8 mouse cellular contexts compared by ENCODE assay signal in the genomic region with DNA sequence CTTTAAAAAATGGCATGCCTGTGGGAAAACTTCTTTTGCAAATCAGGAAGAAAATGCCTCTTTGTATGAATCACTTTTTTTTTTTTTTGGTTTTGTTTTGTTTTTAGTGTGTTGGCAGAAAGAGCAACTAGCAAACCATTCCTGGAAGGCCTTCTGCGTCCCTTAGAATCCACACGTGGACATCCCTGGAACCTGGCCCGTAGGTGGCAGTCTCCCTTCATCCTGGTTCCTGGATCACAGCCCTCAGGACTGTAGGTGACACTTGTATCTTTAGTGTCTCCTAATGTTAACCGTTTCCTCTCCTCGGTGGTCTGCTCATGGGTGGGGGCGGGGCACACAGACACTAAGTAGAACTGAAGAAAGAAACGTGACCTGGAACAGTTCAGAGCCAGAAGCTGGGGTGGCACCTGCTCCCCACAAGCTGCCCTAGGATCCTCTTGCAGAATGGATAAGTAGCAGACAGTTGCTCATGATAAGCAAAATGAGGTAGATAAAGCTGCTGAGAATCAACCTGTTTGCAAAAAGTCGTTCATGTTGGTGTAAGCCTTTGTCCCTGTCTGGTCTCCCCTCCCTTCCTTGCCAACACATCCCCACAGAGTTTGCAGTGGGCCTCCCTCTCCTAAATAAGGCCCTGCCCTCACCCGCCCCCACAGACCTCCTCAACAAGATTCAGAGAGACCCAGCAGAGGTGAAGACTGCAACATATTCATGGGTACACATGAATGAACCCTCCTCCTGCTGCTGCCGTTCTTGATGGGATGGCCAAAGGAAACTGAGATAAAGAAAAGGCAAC. TPM values are rescaled to one million over a fixed set of nuclear protein-coding genes. Genes with fewer than 3 reads are reported as not detected.
A peak's percentile ranks its signal among the peaks of the same experiment; 100 is the strongest.
DNase-seq lines count a peak whose midpoint lies in the region; ATAC-seq and TF ChIP-seq lines count a peak whose summit lies in the region.

No protein-coding gene starts in this region.

- TF ChIP-seq POLR2A in embryonic fibroblast, embryonic 13.5 days (IDR thresholded peaks at IDR 0.05; ENCODE audit: low read depth, low read length), result no peak

- no peaks in the 10 kb centered on the region for H3K27me3 ChIP-seq in hindbrain, postnatal 0 days (ENCODE audit: insufficient read depth, low read length)
- H3K27me3 ChIP-seq in liver, embryonic 15.5 days, result no peaks in the 10 kb centered on the region

- H3K4me1 ChIP-seq in embryonic fibroblast, embryonic 13.5 days (ENCODE audit: control insufficient read depth, insufficient read depth, low read length), result peaks cover 5% of the 10 kb centered on the region
- no peaks in the 10 kb centered on the region for H3K4me1 ChIP-seq in hindbrain, postnatal 0 days (ENCODE audit: insufficient read depth, low read length)
- H3K4me1 ChIP-seq in liver, embryonic 15.5 days (replicated peaks), result peaks cover 49% of the 10 kb centered on the region

- no peak overlapping the region for H3K27ac ChIP-seq in embryonic fibroblast, embryonic 13.5 days (ENCODE audit: insufficient read depth, low read length)
- no peak overlapping the region for H3K27ac ChIP-seq in hindbrain, postnatal 0 days
- peak overlapping the region; percentile 24 for H3K27ac ChIP-seq in liver, embryonic 15.5 days (replicated peaks)

- 19% methylated on average over 10 of the region's 10 CpGs for WGBS in hindbrain, postnatal 0 days
- 13% methylated on average over 10 of the region's 10 CpGs for WGBS in liver, embryonic 15.5 days (ENCODE audit: insufficient replicate concordance)

- 0 out of 2 replicates have a peak, but pooled peaks have one; percentile 32 for ATAC-seq in frontal cortex, adult (ENCODE audit: low TSS enrichment)
- peak; percentile 54 for ATAC-seq in hindbrain, postnatal 0 days
- ATAC-seq in liver, embryonic 15.5 days (ENCODE audit: insufficient read depth), result peak; percentile 65

- H3K36me3 ChIP-seq in hindbrain, postnatal 0 days (ENCODE audit: insufficient read depth, low read length), result no peaks in the 10 kb centered on the region
- H3K36me3 ChIP-seq in liver, embryonic 15.5 days (replicated peaks), result no peaks in the 10 kb centered on the region

- no peaks in the 10 kb centered on the region for H3K9me3 ChIP-seq in hindbrain, postnatal 0 days (ENCODE audit: low read length)
- no peaks in the 10 kb centered on the region for H3K9me3 ChIP-seq in liver, embryonic 15.5 days (replicated peaks)

- peak; percentile 51; the same call in 1 of the 2 replicates for TF ChIP-seq CTCF in embryonic fibroblast, embryonic 13.5 days (IDR thresholded peaks at IDR 0.05; ENCODE audit: borderline replicate concordance, insufficient read depth, low read length)
- TF ChIP-seq CTCF in hindbrain, postnatal 0 days (IDR thresholded peaks at IDR 0.05; ENCODE audit: low read depth), result peak; percentile 74

- H3K4me3 ChIP-seq in embryonic fibroblast, embryonic 13.5 days (ENCODE audit: insufficient read depth, low read length), result no peak overlapping the region
- no peak overlapping the region for H3K4me3 ChIP-seq in hindbrain, postnatal 0 days (ENCODE audit: low read length)
- H3K4me3 ChIP-seq in liver, embryonic 15.5 days (replicated peaks), result no peak overlapping the region

- no peak for DNase-seq in frontal cortex, postnatal 14 days (ENCODE audit: low spot score in 2 of 2)
- peak; percentile 67 for DNase-seq in adrenal gland, adult 8-10 months
- DNase-seq in hindbrain, postnatal 0 days (ENCODE audit: low spot score), result peak; percentile 75
- peak; percentile 49 for DNase-seq in retina, embryonic 14.5 days (ENCODE audit: low spot score)
- no peak for DNase-seq in right cerebral cortex, postnatal 25 days

- H3K4me2 ChIP-seq in hindbrain, postnatal 0 days (ENCODE audit: low read depth, low read length), result no peak overlapping the region
- H3K4me2 ChIP-seq in liver, embryonic 15.5 days, result peak overlapping the region; percentile 9

- no peak overlapping the region for H3K9ac ChIP-seq in hindbrain, postnatal 0 days (replicated peaks; ENCODE audit: low read length)
- H3K9ac ChIP-seq in liver, embryonic 15.5 days, result no peak overlapping the region

RNA-seq across cellular contexts. Expression of a gene that starts 52.6 kb away (rescaled TPM):
- total RNA-seq in adrenal gland, adult 8-10 months (2022), result 1 to 10 TPM in 3 of 4 experiments, under 1 TPM in 1; 0.98 to 4.1 (median 2.8) TPM
- 2.5 and 2.9 TPM in 2 replicates for polyA plus RNA-seq in embryonic fibroblast, embryonic 13.5 days (2011; ENCODE audit: insufficient read length, low read depth, missing spikeins)
- total RNA-seq in hindbrain, postnatal 0 days (2014; rRNA removed), result 4.6 and 9.1 TPM in 2 replicates
- 9.7 and 11.7 TPM in 2 replicates for polyA plus RNA-seq in hindbrain, postnatal 0 days (2015; fragmentation: Nextera tagmentation; extraction: Ambion mirVana)
- 0.06 and 0.08 TPM in 2 replicates for polyA plus RNA-seq in liver, embryonic 15.5 days (2015; fragmentation: Nextera tagmentation; extraction: Ambion mirVana)

Comparison
In these comparisons a context has a peak if more than half of its experiments do, and no peak if none do; other contexts are left out.
1. DNase-seq: peak in adrenal gland, adult 8-10 months (single experiment), hindbrain, postnatal 0 days (single experiment) and retina, embryonic 14.5 days (single experiment); none in frontal cortex, postnatal 14 days (0 of 2) and right cerebral cortex, postnatal 25 days (single experiment).
2. Peak in every context shown above with its lines, with median percentiles within 50 percentile points of each other: ATAC-seq.